Mouse (Mus musculus) forebrain, embryonic 15.5 days (tissue): ENCODE measurements around the gene Klhdc10. TPM values are rescaled to one million over a fixed set of nuclear protein-coding genes. Genes with fewer than 3 reads are reported as not detected.
A peak's percentile ranks its signal among the peaks of the same experiment; 100 is the strongest.

Experiments used
- ATAC-seq: fragments of 200-750 bp; cut with Nextera tagmentation; replicated peaks from 2 replicates; pipeline ENCODE4 v1.8.0; 2017; ENCODE audit warnings: mild to moderate bottlenecking, moderate TSS enrichment, moderate library complexity
- H3K27ac ChIP-seq: fragments of 300-500 bp; sonication (generic); replicated peaks from 2 replicates; pipeline ENCODE4 v1.5.1; 2015; ENCODE audit warnings: mild to moderate bottlenecking, inconsistent platforms
- H3K27me3 ChIP-seq: fragments of 300-500 bp; sonication (generic); 2 replicates; pipeline ENCODE4 v1.6.1; 2015; ENCODE audit warnings: inconsistent platforms
- H3K36me3 ChIP-seq: fragments of 300-500 bp; sonication (generic); 2 replicates; pipeline ENCODE4 v1.6.1; 2015; ENCODE audit warnings: mild to moderate bottlenecking, inconsistent platforms
- H3K4me1 ChIP-seq: fragments of 300-500 bp; sonication (generic); 2 replicates; pipeline ENCODE4 v1.6.1; 2015; ENCODE audit warnings: inconsistent platforms
- H3K4me2 ChIP-seq: fragments of 300-500 bp; sonication (generic); replicated peaks from 2 replicates; pipeline ENCODE4 v1.6.1; 2015; ENCODE audit warnings: mild to moderate bottlenecking, inconsistent platforms
- H3K4me3 ChIP-seq: fragments of 300-500 bp; sonication (generic); 2 replicates; pipeline ENCODE4 v1.5.1; 2015; ENCODE audit warnings: mild to moderate bottlenecking, inconsistent platforms
- H3K9ac ChIP-seq: fragments of 300-500 bp; sonication (generic); replicated peaks from 2 replicates; pipeline ENCODE4 v1.6.1; 2015; ENCODE audit warnings: mild to moderate bottlenecking, inconsistent platforms
- H3K9me3 ChIP-seq: fragments of 300-500 bp; sonication (generic); 2 replicates; pipeline ENCODE4 v1.6.1; 2016; ENCODE audit warnings: inconsistent platforms
- WGBS: fragments of 180-500 bp; shearing (Covaris S2); methylation state at CpG from one replicate; pipeline ENCODE4 v1.1.7; 2015; ENCODE audit warnings: mixed read lengths; 5-methylcytosine and 5-hydroxymethylcytosine counted together
- polyA plus RNA-seq: library from polyadenylated mRNA; unstranded; fragments of >200 nt; fragmentation: Nextera tagmentation; extraction: Ambion mirVana; gene quantifications from 2 replicates; pipeline ENCODE4 v1.2.1, GENCODE M21; 2015

The Klhdc10 gene
- polyA plus RNA-seq, 1 experiment from 2014 or later = 35.1 TPM

- Histone ChIP-seq H3K27ac (peak overlapping the region; percentile 97), H3K9me3 (no peaks in the 10 kb centered on the region), H3K4me1 (peaks cover 31% of the 10 kb centered on the region), H3K27me3 (no peaks in the 10 kb centered on the region), H3K9ac (peak overlapping the region; percentile 69), H3K4me3 (peak overlapping the region; percentile 53), H3K36me3 (peaks cover 6% of the 10 kb centered on the region; the same call in 1 of the 2 replicates), H3K4me2 (peak overlapping the region; percentile 81)
- WGBS = 5% methylated on average over 40 of the region's 40 CpGs
- peak; percentile 29 for ATAC-seq
These were observed 58.4 kb downstream of the Klhdc10 start for GRCm38 (mm10) chr6:30459811-30460749.

- no peaks in the 10 kb centered on the region for H3K36me3 ChIP-seq
- ATAC-seq = peak; percentile 94
- H3K4me2 ChIP-seq = peak overlapping the region; percentile 81
- 5% methylated on average over 18 of the region's 19 CpGs for WGBS
- peak overlapping the region; percentile 97 for H3K27ac ChIP-seq
- no peak overlapping the region; the same call in 1 of the 2 replicates for H3K4me3 ChIP-seq
- peaks cover 31% of the 10 kb centered on the region for H3K4me1 ChIP-seq
- no peaks in the 10 kb centered on the region for H3K27me3 ChIP-seq
- peak overlapping the region; percentile 69 for H3K9ac ChIP-seq
- H3K9me3 ChIP-seq = no peaks in the 10 kb centered on the region
These were observed 59.2 kb downstream of the Klhdc10 start for GRCm38 (mm10) chr6:30460750-30461446.

GRCm38 (mm10) chr6:30461755-30462344, 60.2 kb downstream of the Klhdc10 start:
- Histone ChIP-seq H3K36me3 (no peaks in the 10 kb centered on the region), H3K27me3 (no peaks in the 10 kb centered on the region), H3K27ac (peak overlapping the region; percentile 97), H3K9ac (0 out of 2 replicates have a peak overlapping the region, but pooled peaks have one; percentile 69), H3K4me2 (no peak overlapping the region), H3K9me3 (no peaks in the 10 kb centered on the region), H3K4me1 (peaks cover 31% of the 10 kb centered on the region), H3K4me3 (no peak overlapping the region)
- WGBS = 92% methylated on average over 13 of the region's 13 CpGs
- ATAC-seq = no peak

GRCm38 (mm10) chr6:30462822-30463221, 61.2 kb downstream of the Klhdc10 start:
- Histone ChIP-seq H3K4me3 (no peak overlapping the region), H3K36me3 (no peaks in the 10 kb centered on the region), H3K9ac (no peak overlapping the region), H3K4me2 (no peak overlapping the region), H3K27ac (no peak overlapping the region), H3K9me3 (no peaks in the 10 kb centered on the region), H3K4me1 (peaks cover 31% of the 10 kb centered on the region), H3K27me3 (no peaks in the 10 kb centered on the region)
- 42% methylated on average over 7 of the region's 7 CpGs for WGBS
- no peak for ATAC-seq

GRCm38 (mm10) chr6:30465586-30465985, 63.9 kb downstream of the Klhdc10 start:
- no peak overlapping the region for H3K4me3 ChIP-seq
- ATAC-seq = no peak
- no peaks in the 10 kb centered on the region for H3K27me3 ChIP-seq
- H3K36me3 ChIP-seq = no peaks in the 10 kb centered on the region
- H3K4me1 ChIP-seq = peaks cover 17% of the 10 kb centered on the region
- H3K27ac ChIP-seq = no peak overlapping the region
- 88% methylated on average over 11 of the region's 11 CpGs for WGBS
- H3K9ac ChIP-seq = no peak overlapping the region
- no peaks in the 10 kb centered on the region for H3K9me3 ChIP-seq
- no peak overlapping the region for H3K4me2 ChIP-seq

GRCm38 (mm10) chr6:30468058-30468457, 66.4 kb downstream of the Klhdc10 start:
- WGBS = 80% methylated on average over 1 of the region's 1 CpGs

GRCm38 (mm10) chr6:30468684-30469083, 67.0 kb downstream of the Klhdc10 start:
- H3K4me3 ChIP-seq = no peak overlapping the region
- H3K4me1 ChIP-seq = peaks cover 6% of the 10 kb centered on the region
- H3K9me3 ChIP-seq = no peaks in the 10 kb centered on the region
- 61% methylated on average over 12 of the region's 12 CpGs for WGBS
- H3K27me3 ChIP-seq = no peaks in the 10 kb centered on the region
- no peak overlapping the region for H3K4me2 ChIP-seq
- 0 out of 2 replicates have a peak overlapping the region, but pooled peaks have one; percentile 46 for H3K27ac ChIP-seq
- no peaks in the 10 kb centered on the region for H3K36me3 ChIP-seq
- 0 out of 2 replicates have a peak, but pooled peaks have one; percentile 33 for ATAC-seq
- no peak overlapping the region for H3K9ac ChIP-seq

More at GRCm38 (mm10) chr6:30468058-30468457, 66.4 kb downstream of the Klhdc10 start:
- no peaks in the 10 kb centered on the region for H3K9me3 ChIP-seq
- no peak overlapping the region for H3K27ac ChIP-seq
- H3K4me1 ChIP-seq = peaks cover 6% of the 10 kb centered on the region
- H3K27me3 ChIP-seq = no peaks in the 10 kb centered on the region
- H3K4me3 ChIP-seq = no peak overlapping the region
- no peak for ATAC-seq
- H3K9ac ChIP-seq = no peak overlapping the region
- H3K36me3 ChIP-seq = no peaks in the 10 kb centered on the region
- H3K4me2 ChIP-seq = no peak overlapping the region

- Histone ChIP-seq H3K36me3 (no peaks in the 10 kb centered on the region), H3K4me3 (no peak overlapping the region), H3K4me1 (peaks cover 6% of the 10 kb centered on the region), H3K9ac (no peak overlapping the region), H3K27ac (peak overlapping the region; percentile 46), H3K27me3 (no peaks in the 10 kb centered on the region), H3K9me3 (no peaks in the 10 kb centered on the region), H3K4me2 (no peak overlapping the region)
- peak; percentile 81 for ATAC-seq
- WGBS = 42% methylated on average over 12 of the region's 12 CpGs
These were observed 67.7 kb downstream of the Klhdc10 start for GRCm38 (mm10) chr6:30469370-30469769.

GRCm38 (mm10) chr6:30471706-30472105, 70.0 kb downstream of the Klhdc10 start:
- Histone ChIP-seq H3K27me3 (no peaks in the 10 kb centered on the region), H3K4me3 (no peak overlapping the region), H3K9ac (no peak overlapping the region), H3K4me1 (peaks cover 11% of the 10 kb centered on the region), H3K27ac (no peak overlapping the region), H3K9me3 (no peaks in the 10 kb centered on the region), H3K36me3 (no peaks in the 10 kb centered on the region), H3K4me2 (no peak overlapping the region)
- ATAC-seq = no peak
- 87% methylated on average over 3 of the region's 3 CpGs for WGBS

- H3K4me3 ChIP-seq = no peak overlapping the region
- no peak overlapping the region for H3K27ac ChIP-seq
- no peak for ATAC-seq
- H3K9me3 ChIP-seq = no peaks in the 10 kb centered on the region
- H3K4me1 ChIP-seq = peaks cover 5% of the 10 kb centered on the region; the same call in 1 of the 2 replicates
- H3K9ac ChIP-seq = no peak overlapping the region
- 70% methylated on average over 10 of the region's 10 CpGs for WGBS
- H3K4me2 ChIP-seq = no peak overlapping the region
- no peaks in the 10 kb centered on the region for H3K36me3 ChIP-seq
- no peaks in the 10 kb centered on the region for H3K27me3 ChIP-seq
These were observed 74.5 kb downstream of the Klhdc10 start for GRCm38 (mm10) chr6:30476025-30476765.

- H3K9me3 ChIP-seq = no peaks in the 10 kb centered on the region
- H3K36me3 ChIP-seq = peaks cover 4% of the 10 kb centered on the region; the same call in 1 of the 2 replicates
- 0 out of 2 replicates have a peak, but pooled peaks have one; percentile 26 for ATAC-seq
- H3K4me1 ChIP-seq = peaks cover 5% of the 10 kb centered on the region; the same call in 1 of the 2 replicates
- no peak overlapping the region for H3K4me3 ChIP-seq
- WGBS = 84% methylated on average over 8 of the region's 8 CpGs
- no peak overlapping the region for H3K4me2 ChIP-seq
- no peak overlapping the region for H3K9ac ChIP-seq
- no peak overlapping the region for H3K27ac ChIP-seq
- no peaks in the 10 kb centered on the region for H3K27me3 ChIP-seq
These were observed 75.6 kb downstream of the Klhdc10 start for GRCm38 (mm10) chr6:30477210-30477714.
